Mouse (Mus musculus) liver, embryonic 14.5 days (tissue): ENCODE results near the gene Nphs1. TPM values are rescaled to one million over a fixed set of nuclear protein-coding genes. Genes with fewer than 3 reads are reported as not detected.

Experiments
- ATAC-seq: fragments of 200-750 bp; cut with Nextera tagmentation; 2 replicates; pipeline ENCODE4 v1.8.0; 2017; ENCODE audit warnings: moderate number of reproducible peaks, mild to moderate bottlenecking, moderate library complexity; ENCODE audit not compliant: insufficient read depth
- DNase-seq, 3 experiments: peaks; one replicate each; pipeline ENCODE4 v3.0.0-alpha.2; 2012 to 2013; ENCODE audit warnings: low read depth in 3 of 3, low spot score in 3 of 3
- H3K27ac ChIP-seq: fragments of 300-500 bp; sonication (generic); 2 replicates; pipeline ENCODE4 v1.5.1; 2014; ENCODE audit warnings: moderate library complexity, mild to moderate bottlenecking, control low read depth, inconsistent platforms
- H3K27me3 ChIP-seq: fragments of 300-500 bp; sonication (generic); 2 replicates; pipeline ENCODE4 v1.6.1; 2014; ENCODE audit warnings: mild to moderate bottlenecking, low read length, moderate library complexity; ENCODE audit not compliant: control insufficient read depth, insufficient read depth
- H3K36me3 ChIP-seq: fragments of 300-500 bp; sonication (generic); replicated peaks from 2 replicates; pipeline ENCODE4 v1.6.1; 2014; ENCODE audit warnings: low read depth; ENCODE audit not compliant: control insufficient read depth, insufficient read depth
- H3K4me1 ChIP-seq, 2 experiments: fragments of 200-500 bp in 1 of 2; fragments of 300-500 bp in 1 of 2; sonication (generic) in 1 of 2; replicated peaks; 2 replicates each; pipeline ENCODE4 v1.6.1; 2012 to 2014; ENCODE audit warnings: antibody characterized with exemption in 1 of 2, inconsistent platforms in 1 of 2, low read length in 1 of 2; ENCODE audit not compliant: control insufficient read depth in 2 of 2, insufficient read depth in 2 of 2
- H3K4me2 ChIP-seq: fragments of 300-500 bp; sonication (generic); 2 replicates; pipeline ENCODE4 v1.6.1; 2014; ENCODE audit warnings: low read depth, mild to moderate bottlenecking, control low read depth, moderate library complexity
- H3K4me3 ChIP-seq, 2 experiments: fragments of 200-500 bp in 1 of 2; fragments of 300-500 bp in 1 of 2; sonication (generic) in 1 of 2; 2 replicates each; pipeline ENCODE4 v1.5.1; 2012 to 2014; ENCODE audit warnings: low read depth in 2 of 2, low read length in 2 of 2, mild to moderate bottlenecking in 2 of 2, control low read depth in 1 of 2, inconsistent platforms in 1 of 2, moderate library complexity in 1 of 2; ENCODE audit not compliant: insufficient read depth in 1 of 2
- H3K9ac ChIP-seq: fragments of 300-500 bp; sonication (generic); replicated peaks from 2 replicates; pipeline ENCODE4 v1.6.1; 2014; ENCODE audit warnings: mild to moderate bottlenecking, control low read depth, moderate library complexity
- H3K9me3 ChIP-seq: fragments of 300-500 bp; sonication (generic); 2 replicates; pipeline ENCODE4 v1.6.1; 2016; ENCODE audit warnings: low read length, mixed read lengths; ENCODE audit not compliant: control insufficient read depth
- CTCF ChIP-seq: IDR thresholded peaks from 2 replicates; pipeline ENCODE4 v1.5.1; 2016; ENCODE audit warnings: antibody characterized with exemption, low read depth, control low read depth
- EP300 ChIP-seq: IDR thresholded peaks from 2 replicates; pipeline ENCODE4 v1.6.1; 2016; ENCODE audit warnings: antibody characterized with exemption, low read depth
- WGBS: fragments of 180-500 bp; shearing (Covaris S2); extraction: QIAGEN DNeasy Blood & Tissue Kit; methylation state at CpG from one replicate; pipeline ENCODE4 v1.1.7; 2014; ENCODE audit not compliant: insufficient replicate concordance; 5-methylcytosine and 5-hydroxymethylcytosine counted together
- polyA plus RNA-seq, 2 experiments: library from polyadenylated mRNA; depleted of rRNA in 1 of 2; stranded (reverse) in 1 of 2; unstranded in 1 of 2; fragments of >200 nt; fragmentation: Nextera tagmentation in 1 of 2; extraction: Ambion mirVana in 1 of 2; gene quantifications; 2 replicates each; pipeline versions ENCODE4 v1.2.1 to v1.2.3; 2012 to 2014

Gene Nphs1
- polyA plus RNA-seq, 2 experiments, result 0.03 to 0.08 TPM

GRCm38 (mm10) chr7:30450241-30450640 lies 7.9 kb upstream of the Nphs1 start:
- Histone ChIP-seq H3K4me3 (no peak overlapping the region), H3K4me1 (no peaks in the 10 kb centered on the region), H3K27me3 (peaks cover 31% of the 10 kb centered on the region), H3K9ac (no peak overlapping the region), H3K36me3 (no peaks in the 10 kb centered on the region), H3K4me2 (no peak overlapping the region), H3K27ac (no peak overlapping the region), H3K9me3 (no peaks in the 10 kb centered on the region)
- 50% methylated on average over 7 of the region's 7 CpGs for WGBS
- ATAC-seq (no peak), DNase-seq (no peak)
- TF ChIP-seq EP300 (no peak), CTCF (no peak)

- ATAC-seq, result no peak
These were observed 4.8 kb upstream of the Nphs1 start for GRCm38 (mm10) chr7:30453327-30453726.

GRCm38 (mm10) chr7:30453766-30454165 lies 4.3 kb upstream of the Nphs1 start:
- no peak overlapping the region for H3K27ac ChIP-seq
- H3K27me3 ChIP-seq, result peaks cover 57% of the 10 kb centered on the region
- no peaks in the 10 kb centered on the region for H3K9me3 ChIP-seq
- no peak overlapping the region; a peak in 1 of 4 replicates for H3K4me3 ChIP-seq
- DNase-seq (peak in 1 of 3 experiments; percentile 24), ATAC-seq (no peak)
- H3K4me2 ChIP-seq, result peak overlapping the region; percentile 24; the same call in 1 of the 2 replicates
- H3K4me1 ChIP-seq, result no peaks in the 10 kb centered on the region
- no peak for TF ChIP-seq CTCF
- no peak for TF ChIP-seq EP300
- WGBS, result 2% methylated on average over 25 of the region's 25 CpGs
- H3K36me3 ChIP-seq, result no peaks in the 10 kb centered on the region
- H3K9ac ChIP-seq, result no peak overlapping the region

More at GRCm38 (mm10) chr7:30453327-30453726, 4.8 kb upstream of the Nphs1 start:
- Histone ChIP-seq H3K4me3 (no peak overlapping the region), H3K9me3 (no peaks in the 10 kb centered on the region), H3K9ac (no peak overlapping the region), H3K36me3 (no peaks in the 10 kb centered on the region), H3K27me3 (peaks cover 53% of the 10 kb centered on the region), H3K4me2 (no peak overlapping the region; the same call in 1 of the 2 replicates), H3K27ac (no peak overlapping the region), H3K4me1 (no peaks in the 10 kb centered on the region)
- DNase-seq, result no peak
- WGBS, result 18% methylated on average over 25 of the region's 25 CpGs
- TF ChIP-seq CTCF (no peak), EP300 (no peak)

- H3K36me3 ChIP-seq, result no peaks in the 10 kb centered on the region
- DNase-seq (no peak), ATAC-seq (no peak)
- H3K9me3 ChIP-seq, result no peaks in the 10 kb centered on the region
- no peak overlapping the region; the same call in 1 of the 2 replicates for H3K4me2 ChIP-seq
- H3K4me3 ChIP-seq, result no peak overlapping the region
- no peaks in the 10 kb centered on the region for H3K4me1 ChIP-seq
- WGBS, result 10% methylated on average over 6 of the region's 6 CpGs
- H3K27ac ChIP-seq, result no peak overlapping the region
- no peak overlapping the region for H3K9ac ChIP-seq
- TF ChIP-seq EP300 (no peak), CTCF (no peak)
- H3K27me3 ChIP-seq, result peaks cover 57% of the 10 kb centered on the region
These were observed 3.9 kb upstream of the Nphs1 start for GRCm38 (mm10) chr7:30454259-30454658.

- TF ChIP-seq CTCF (no peak), EP300 (no peak)
- ATAC-seq (no peak), DNase-seq (no peak)
- Histone ChIP-seq H3K27me3 (peaks cover 67% of the 10 kb centered on the region), H3K9me3 (no peaks in the 10 kb centered on the region), H3K27ac (no peak overlapping the region), H3K4me2 (no peak overlapping the region), H3K4me1 (no peaks in the 10 kb centered on the region), H3K36me3 (no peaks in the 10 kb centered on the region), H3K4me3 (no peak overlapping the region), H3K9ac (no peak overlapping the region)
- WGBS, result 1% methylated on average over 9 of the region's 9 CpGs
These were observed 1.6 kb upstream of the Nphs1 start for GRCm38 (mm10) chr7:30456487-30456886.
